Comparison of ENCODE assay signal across 9 mouse cellular contexts in the genomic region with DNA sequence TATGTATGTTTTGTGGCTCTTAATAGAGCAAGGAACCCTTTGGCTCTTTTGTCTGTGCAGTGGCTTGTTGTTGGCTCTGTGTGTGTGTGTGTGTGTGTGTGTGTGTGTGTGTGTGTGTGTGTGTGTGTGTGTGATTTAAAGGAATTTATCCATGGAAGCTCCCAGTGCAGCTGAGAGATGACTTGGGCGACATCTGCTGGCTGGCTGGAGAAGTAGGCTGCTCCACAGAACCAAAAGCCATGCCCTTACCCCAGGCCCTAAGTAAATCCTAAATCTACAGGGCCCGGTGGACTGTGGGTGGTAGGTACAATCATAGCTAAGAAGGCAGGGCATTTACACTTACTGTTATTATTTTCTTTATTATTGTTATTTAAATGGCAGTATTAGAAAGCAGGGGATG.
A peak's percentile ranks its signal among the peaks of the same experiment; 100 is the strongest.
DNase-seq lines count a peak whose midpoint lies in the region; ATAC-seq and TF ChIP-seq lines count a peak whose summit lies in the region.
"Had no signal": no experiment of that assay in that cellular context is flagged by ENCODE, and none has a peak within 500 bp of the region (broad histone marks: within the 10 kb centered on the region; RNA-seq: fewer than 3 reads in every experiment).

No protein-coding gene starts in this region.

- peaks cover 38% of the 10 kb centered on the region for H3K27me3 ChIP-seq in E14TG2a.4 (ENCODE audit: insufficient read depth, low read length)
- H3K27me3 ChIP-seq in midbrain, embryonic 11.5 days (ENCODE audit: control insufficient read depth, insufficient read depth, low read length) = no peaks in the 10 kb centered on the region
- H3K27me3 ChIP-seq in stomach, postnatal 0 days (ENCODE audit: control insufficient read depth, insufficient read depth, low read length) = no peaks in the 10 kb centered on the region

- no peaks in the 10 kb centered on the region for H3K9me3 ChIP-seq in E14TG2a.4 (ENCODE audit: low read length)
- no peaks in the 10 kb centered on the region for H3K9me3 ChIP-seq in midbrain, embryonic 11.5 days (ENCODE audit: control insufficient read depth, low read length)
- H3K9me3 ChIP-seq in stomach, postnatal 0 days (ENCODE audit: control insufficient read depth, low read length) = no peaks in the 10 kb centered on the region
- H3K9me3 ChIP-seq: G1E had no signal

- no peak for ATAC-seq in frontal cortex, adult (ENCODE audit: low TSS enrichment)
- no peak for ATAC-seq in midbrain, embryonic 11.5 days (ENCODE audit: low FRiP score)
- no peak for ATAC-seq in stomach, postnatal 0 days (ENCODE audit: low FRiP score, low TSS enrichment)

- TF ChIP-seq EP300 in stomach, postnatal 0 days (optimal IDR thresholded peaks at IDR 0.05) = no peak

- H3K27ac ChIP-seq in midbrain, embryonic 11.5 days (ENCODE audit: low read depth, low read length) = no peak overlapping the region
- H3K27ac ChIP-seq in stomach, postnatal 0 days (replicated peaks) = no peak overlapping the region

- no peak overlapping the region for H3K4me2 ChIP-seq in midbrain, embryonic 11.5 days
- no peak overlapping the region for H3K4me2 ChIP-seq in stomach, postnatal 0 days (replicated peaks; ENCODE audit: low read depth)

- H3K36me3 ChIP-seq in E14TG2a.4 (ENCODE audit: insufficient read depth, low read length) = no peaks in the 10 kb centered on the region
- no peaks in the 10 kb centered on the region for H3K36me3 ChIP-seq in midbrain, embryonic 11.5 days (ENCODE audit: control insufficient read depth, insufficient read depth, low read length)
- no peaks in the 10 kb centered on the region for H3K36me3 ChIP-seq in stomach, postnatal 0 days (ENCODE audit: control insufficient read depth, insufficient read depth, low read length)
- H3K36me3 ChIP-seq: G1E had no signal

- no peak overlapping the region for H3K4me3 ChIP-seq in E14TG2a.4 (replicated peaks; ENCODE audit: low read length)
- H3K4me3 ChIP-seq in midbrain, embryonic 11.5 days (ENCODE audit: low read depth, low read length) = no peak overlapping the region
- H3K4me3 ChIP-seq in stomach, postnatal 0 days (ENCODE audit: low read depth, low read length) = no peak overlapping the region

- TF ChIP-seq CTCF in E14TG2a.4 (conservative IDR thresholded peaks at IDR 0.05; ENCODE audit: low read length) = peak; percentile 58
- TF ChIP-seq CTCF in stomach, postnatal 0 days (IDR thresholded peaks at IDR 0.05; ENCODE audit: low read depth) = peak; percentile 86

- peaks cover 35% of the 10 kb centered on the region for H3K4me1 ChIP-seq in E14TG2a.4 (replicated peaks; ENCODE audit: low read depth, low read length)
- peaks cover 25% of the 10 kb centered on the region for H3K4me1 ChIP-seq in midbrain, embryonic 11.5 days (ENCODE audit: control insufficient read depth, insufficient read depth, low read length)
- no peaks in the 10 kb centered on the region for H3K4me1 ChIP-seq in stomach, postnatal 0 days (replicated peaks; ENCODE audit: control insufficient read depth, insufficient read depth)

- DNase-seq in frontal cortex, postnatal 10 days (ENCODE audit: low spot score in 2 of 2) = peak; percentile 55 to 67
- peak; percentile 74 for DNase-seq in cerebellum, adult 9-10 months
- peak; percentile 61 to 71 for DNase-seq in frontal cortex, postnatal 36 days (ENCODE audit: low spot score in 2 of 2)
- peak; percentile 58 to 82 for DNase-seq in layer of hippocampus, postnatal 25 days (ENCODE audit: extremely low spot score in 1 of 2, low spot score in 1 of 2)
- DNase-seq in midbrain, embryonic 11.5 days (ENCODE audit: low spot score, missing footprints) = peak; percentile 95
- DNase-seq in stomach, postnatal 0 days (ENCODE audit: low spot score) = peak; percentile 68

- 6% methylated on average over 2 of the region's 2 CpGs for WGBS in midbrain, embryonic 11.5 days
- WGBS in stomach, postnatal 0 days = 0% methylated on average over 2 of the region's 2 CpGs

- no peak overlapping the region for H3K9ac ChIP-seq in midbrain, embryonic 11.5 days (ENCODE audit: low read length)
- no peak overlapping the region for H3K9ac ChIP-seq in stomach, postnatal 0 days (ENCODE audit: low read length)
